Mouse (Mus musculus): ENCODE measurements around the gene Gm35315. TPM values are rescaled to one million over a fixed set of nuclear protein-coding genes. Genes with fewer than 3 reads are reported as not detected.
"Not testable (repeated sequence)": the region's sequence is repeated elsewhere in the genome, so short reads cannot be mapped to it uniquely, and the experiment has no call there.

Gm35315 gene
- polyA plus RNA-seq (2015; fragmentation: Nextera tagmentation; extraction: Ambion mirVana), result 1.7 and 1.8 TPM in 2 replicates

DNA sequence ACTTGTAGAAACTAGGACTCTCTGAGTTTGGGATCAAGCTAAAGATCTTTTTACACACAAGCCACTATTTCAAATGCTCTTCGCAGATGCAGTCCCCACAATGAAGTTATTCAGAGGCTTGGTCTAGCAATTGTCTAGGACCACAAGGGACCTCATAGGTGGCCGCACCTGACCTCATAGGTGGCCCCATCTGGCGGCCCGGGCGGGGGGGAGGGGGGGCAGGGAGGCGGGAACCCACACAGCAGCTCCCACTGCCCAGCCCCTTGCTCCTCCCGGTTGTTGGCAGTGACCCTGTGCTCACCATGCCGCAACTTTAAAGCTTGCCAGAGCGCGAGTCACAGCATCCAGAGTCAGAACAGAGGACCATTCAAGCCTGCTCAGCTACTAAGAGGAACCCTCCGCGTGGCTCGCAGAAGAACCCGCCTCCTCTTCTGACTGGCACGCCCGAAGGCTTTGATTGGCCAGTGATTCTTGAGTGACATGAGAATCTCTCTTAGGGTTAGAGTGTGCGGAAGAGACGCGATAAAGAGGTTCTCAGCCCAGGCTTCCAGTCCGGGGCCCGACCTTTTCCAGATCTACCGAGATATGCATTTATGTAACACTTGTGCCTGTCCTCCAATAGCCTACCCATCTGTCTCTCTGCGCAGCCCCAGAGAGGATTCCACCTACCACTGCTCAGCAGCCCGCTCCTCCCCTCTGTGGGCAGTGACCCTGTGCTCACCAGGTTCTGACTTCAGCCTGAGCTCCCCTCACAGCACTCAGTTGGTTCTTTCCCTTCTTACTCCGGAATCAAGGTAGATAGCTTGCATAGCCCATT, at the start of gene Gm35315:
Gm35315 (minus strand) TSS at position 391 of the 817 bp plus-strand sequence.
- Histone ChIP-seq H3K4me2 (replicated peaks) (peak within 1 kb of the TSS; percentile 82), H3K9me3 (no peaks in the 10 kb centered on the region), H3K36me3 (no peaks in the 10 kb centered on the region), H3K4me1 (replicated peaks) (no peaks in the 10 kb centered on the region), H3K9ac (peak within 1 kb of the TSS; percentile 48), H3K27ac (peak within 1 kb of the TSS; percentile 60; the same call in 1 of the 2 replicates), H3K4me3 (replicated peaks) (peak within 1 kb of the TSS; percentile 44), H3K27me3 (replicated peaks) (no peaks in the 10 kb centered on the region)
- peak; percentile 98 for ATAC-seq
- WGBS, result 1% methylated on average over 25 of the region's 25 CpGs

DNA sequence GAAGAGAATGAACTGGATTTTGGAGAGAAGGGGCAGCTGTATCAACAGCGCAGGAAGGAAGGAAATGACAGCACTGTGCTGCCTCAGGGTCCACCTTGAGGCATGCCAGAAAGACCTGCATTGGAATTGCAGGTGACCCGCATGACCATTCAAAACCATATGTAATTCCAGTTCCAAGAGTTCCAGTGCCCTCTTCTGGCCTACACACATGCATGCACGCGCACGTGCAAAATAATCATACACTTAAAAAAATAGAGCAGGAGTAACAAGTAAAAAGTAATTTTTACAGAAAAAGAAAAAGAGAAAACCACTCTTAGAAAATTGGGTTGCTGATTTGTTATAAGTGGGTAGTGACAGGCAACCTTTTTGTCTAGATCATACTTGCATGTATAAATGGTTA, 48.8 kb upstream of the Gm35315 start:
- H3K9me3 ChIP-seq, result no peaks in the 10 kb centered on the region
- H3K4me2 ChIP-seq (replicated peaks), result no peak overlapping the region
- no peak overlapping the region for H3K4me3 ChIP-seq (replicated peaks)
- H3K4me1 ChIP-seq (replicated peaks), result no peaks in the 10 kb centered on the region
- peaks cover 9% of the 10 kb centered on the region for H3K36me3 ChIP-seq
- H3K27me3 ChIP-seq (replicated peaks), result no peaks in the 10 kb centered on the region
- H3K9ac ChIP-seq, result no peak overlapping the region
- WGBS, result 83% methylated on average over 5 of the region's 5 CpGs
- no peak overlapping the region for H3K27ac ChIP-seq
- no peak for ATAC-seq

DNA sequence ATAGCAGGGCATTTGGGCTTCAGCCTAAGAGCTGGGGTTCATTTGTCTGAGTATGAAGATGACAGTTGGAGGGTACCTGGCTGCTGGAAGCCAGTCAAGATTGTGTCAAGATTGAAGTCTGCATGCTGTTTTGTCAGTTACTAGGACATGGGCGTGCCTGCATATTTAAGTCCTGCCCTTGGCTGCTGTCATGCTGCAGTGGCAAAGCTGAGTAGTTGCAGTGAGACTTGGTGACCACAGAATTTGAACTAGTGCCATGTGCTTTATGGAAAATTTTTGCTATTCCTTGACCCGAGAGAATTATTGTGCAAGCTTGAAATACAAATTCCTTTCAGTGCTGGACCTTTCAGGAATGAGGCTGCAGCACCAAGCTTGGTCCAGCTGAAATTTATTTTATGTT, 48.1 kb upstream of the Gm35315 start:
- H3K9ac ChIP-seq, result no peak overlapping the region
- H3K9me3 ChIP-seq, result no peaks in the 10 kb centered on the region
- WGBS, result 91% methylated on average over 2 of the region's 2 CpGs
- H3K4me2 ChIP-seq (replicated peaks), result no peak overlapping the region
- no peaks in the 10 kb centered on the region for H3K27me3 ChIP-seq (replicated peaks)
- no peaks in the 10 kb centered on the region for H3K4me1 ChIP-seq (replicated peaks)
- H3K4me3 ChIP-seq (replicated peaks), result no peak overlapping the region
- H3K36me3 ChIP-seq, result peaks cover 9% of the 10 kb centered on the region
- H3K27ac ChIP-seq, result no peak overlapping the region
- ATAC-seq, result no peak

DNA sequence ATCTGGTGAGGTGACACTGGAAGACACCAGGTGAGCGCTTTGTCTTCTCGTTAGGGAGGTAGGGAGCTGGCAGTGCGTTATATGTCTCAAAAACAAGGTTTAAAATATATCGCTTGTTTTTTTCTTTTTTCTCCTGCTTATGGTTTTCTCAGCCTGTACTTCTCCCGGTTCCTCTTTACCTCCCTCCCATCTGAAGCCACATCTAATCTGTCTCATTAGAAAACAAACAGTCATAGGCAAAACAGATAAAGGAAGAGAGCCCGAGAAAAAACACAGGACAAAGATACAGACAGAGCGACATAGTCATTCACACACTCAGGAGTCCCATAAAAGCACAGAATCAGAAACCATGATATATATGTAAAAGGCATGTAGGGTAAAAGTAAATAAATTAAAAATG, 46.2 kb upstream of the Gm35315 start:
- Histone ChIP-seq H3K36me3 (peaks cover 3% of the 10 kb centered on the region), H3K27ac (no peak overlapping the region), H3K9ac (no peak overlapping the region), H3K27me3 (replicated peaks) (no peaks in the 10 kb centered on the region), H3K4me1 (replicated peaks) (no peaks in the 10 kb centered on the region), H3K4me3 (replicated peaks) (no peak overlapping the region), H3K9me3 (no peaks in the 10 kb centered on the region), H3K4me2 (replicated peaks) (no peak overlapping the region)
- 91% methylated on average over 7 of the region's 7 CpGs for WGBS
- no peak for ATAC-seq

DNA sequence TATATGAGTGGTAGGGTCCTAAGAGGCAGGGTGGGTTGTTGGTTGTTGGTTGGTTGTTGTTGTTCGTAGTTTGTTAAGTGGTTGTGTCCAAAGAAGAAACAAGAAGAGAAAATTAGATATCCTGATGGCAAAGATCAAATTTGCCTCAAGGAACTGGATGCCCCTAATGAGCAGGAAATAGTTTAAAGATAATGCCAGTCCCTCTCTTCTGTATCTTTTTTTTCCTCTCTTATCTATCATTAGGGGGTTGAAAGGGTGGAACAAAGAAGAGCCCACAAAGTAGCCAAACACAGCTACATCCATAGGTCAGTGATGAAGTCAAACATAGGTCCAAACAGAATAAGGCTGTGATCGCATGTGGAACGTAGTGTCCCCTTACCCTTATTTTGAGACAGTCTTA, 45.1 kb upstream of the Gm35315 start:
- ATAC-seq, result no peak
- Histone ChIP-seq H3K9me3 (no peaks in the 10 kb centered on the region), H3K4me1 (replicated peaks) (no peaks in the 10 kb centered on the region), H3K4me2 (replicated peaks) (no peak overlapping the region), H3K9ac (no peak overlapping the region), H3K27ac (no peak overlapping the region), H3K36me3 (peaks cover 1% of the 10 kb centered on the region), H3K27me3 (replicated peaks) (no peaks in the 10 kb centered on the region), H3K4me3 (replicated peaks) (no peak overlapping the region)
- WGBS, result 90% methylated on average over 3 of the region's 3 CpGs

DNA sequence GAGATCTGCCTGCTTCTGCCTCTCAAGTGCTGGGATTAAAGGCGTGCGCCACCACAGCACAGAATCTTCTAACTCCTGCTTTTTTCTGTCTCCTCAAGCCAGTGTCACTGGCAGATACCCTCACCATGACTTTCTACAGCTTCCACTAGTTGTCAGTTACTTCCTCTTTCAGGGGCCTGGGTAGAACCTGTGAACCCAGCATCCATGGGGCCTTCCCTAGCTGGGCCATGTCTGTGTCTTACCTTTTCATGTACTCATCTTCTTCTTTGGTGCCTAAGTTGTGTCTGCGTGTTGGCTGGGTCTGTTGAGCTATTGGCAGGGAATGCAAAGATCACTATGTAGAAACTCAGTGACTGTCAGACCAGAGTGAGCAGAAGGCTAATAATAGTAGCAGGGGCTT, 43.6 kb upstream of the Gm35315 start:
- Histone ChIP-seq H3K9ac (no peak overlapping the region), H3K27me3 (replicated peaks) (no peaks in the 10 kb centered on the region), H3K4me3 (replicated peaks) (no peak overlapping the region), H3K27ac (no peak overlapping the region), H3K4me1 (replicated peaks) (no peaks in the 10 kb centered on the region), H3K9me3 (no peaks in the 10 kb centered on the region), H3K36me3 (no peaks in the 10 kb centered on the region), H3K4me2 (replicated peaks) (no peak overlapping the region)
- WGBS, result 98% methylated on average over 3 of the region's 3 CpGs
- ATAC-seq, result no peak

DNA sequence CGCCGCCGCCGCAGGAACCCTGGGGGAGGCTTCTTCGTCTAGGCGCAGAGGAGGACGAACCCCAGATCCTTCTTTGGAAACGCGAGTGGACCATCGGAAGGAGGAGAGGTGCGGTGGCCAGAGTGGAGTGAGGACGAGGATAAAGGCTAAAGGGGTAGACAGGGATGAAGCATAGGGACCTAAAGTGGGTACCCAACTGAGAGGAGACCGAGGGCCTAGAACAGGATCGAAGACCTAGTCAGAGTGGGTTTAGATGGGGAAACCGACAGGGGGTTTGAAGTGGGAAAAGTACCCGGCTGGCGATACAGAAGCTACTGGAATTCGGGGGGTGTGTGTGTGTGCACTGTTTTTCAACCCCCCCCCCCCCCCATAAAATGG, 41.9 kb upstream of the Gm35315 start:
- Histone ChIP-seq H3K9ac (peak overlapping the region; percentile 75), H3K27me3 (replicated peaks) (no peaks in the 10 kb centered on the region), H3K4me2 (replicated peaks) (peak overlapping the region; percentile 76), H3K9me3 (no peaks in the 10 kb centered on the region), H3K4me1 (replicated peaks) (no peaks in the 10 kb centered on the region), H3K27ac (peak overlapping the region; percentile 70), H3K36me3 (no peaks in the 10 kb centered on the region), H3K4me3 (replicated peaks) (peak overlapping the region; percentile 87)
- ATAC-seq, result peak; percentile 59
- 5% methylated on average over 18 of the region's 18 CpGs for WGBS

DNA sequence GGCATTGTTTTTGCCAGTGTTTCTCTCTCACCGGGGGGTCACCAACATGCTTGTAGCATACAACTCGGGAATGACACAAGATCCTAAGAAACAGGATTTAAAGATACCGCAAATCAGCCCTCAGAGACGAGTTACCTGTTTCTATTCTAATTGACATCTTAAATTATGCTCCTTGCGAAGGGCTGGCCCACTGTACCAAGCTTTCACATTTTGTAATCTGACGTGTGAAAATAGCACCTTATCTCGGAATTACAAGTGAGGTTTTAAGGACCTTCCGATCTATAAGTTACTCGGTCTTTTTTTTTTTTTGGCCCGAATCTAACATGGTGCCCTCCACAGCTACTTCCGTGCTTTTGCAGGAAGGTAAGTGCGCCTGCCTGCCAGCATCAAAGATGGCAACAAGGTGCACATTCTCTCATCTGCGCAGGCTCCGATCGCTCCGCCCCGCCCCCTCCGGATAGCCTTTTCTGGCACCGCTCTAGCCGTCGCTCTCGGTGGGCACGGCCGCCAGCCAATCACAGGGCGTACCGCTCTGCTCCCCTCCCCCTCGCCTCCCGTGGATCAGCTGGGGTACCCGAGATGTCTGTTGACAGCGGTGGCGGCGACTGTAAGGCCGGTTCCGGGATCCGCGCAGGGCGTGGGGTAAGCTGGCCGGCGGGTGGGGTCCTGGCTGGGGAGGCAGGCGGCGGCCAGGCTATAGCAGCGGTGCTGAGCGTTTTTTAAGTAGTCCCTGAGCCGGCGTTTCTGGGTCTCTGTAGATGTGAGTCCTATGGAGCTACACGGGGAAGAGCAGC, 41.3 kb upstream of the Gm35315 start, which contains the start of gene Chfr:
Chfr (plus strand) TSS at position 550 of the 794 bp plus-strand sequence.
- Histone ChIP-seq H3K4me3 (replicated peaks) (peak within 1 kb of the TSS; percentile 87), H3K9me3 (no peaks in the 10 kb centered on the region), H3K27me3 (replicated peaks) (no peaks in the 10 kb centered on the region), H3K9ac (peak within 1 kb of the TSS; percentile 75), H3K27ac (peak within 1 kb of the TSS; percentile 70), H3K4me2 (replicated peaks) (peak within 1 kb of the TSS; percentile 76), H3K36me3 (no peaks in the 10 kb centered on the region), H3K4me1 (replicated peaks) (no peaks in the 10 kb centered on the region)
- peak; percentile 100 for ATAC-seq
- WGBS, result 4% methylated on average over 46 of the region's 46 CpGs

DNA sequence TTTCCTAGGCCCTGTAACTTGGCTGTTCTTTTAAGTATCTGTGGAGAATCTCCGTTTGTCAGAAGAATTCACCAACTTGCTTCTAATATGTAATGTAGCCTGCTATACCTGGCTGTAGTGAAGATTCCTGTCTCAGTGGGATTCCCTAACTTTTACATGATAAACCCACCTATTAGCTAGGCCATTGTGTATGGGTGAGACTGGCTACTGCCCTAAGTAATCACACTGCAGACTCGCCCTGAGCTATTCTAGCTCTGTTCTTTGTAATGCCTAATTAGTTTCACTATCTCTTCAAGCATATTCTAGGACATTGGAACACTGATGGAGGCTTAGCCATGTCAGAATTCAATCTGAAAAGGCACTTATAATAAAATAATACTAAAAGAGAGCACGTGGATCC, 28.2 kb upstream of the Gm35315 start:
- H3K36me3 ChIP-seq; H3K4me3 ChIP-seq (replicated peaks); H3K27me3 ChIP-seq (replicated peaks); H3K9ac ChIP-seq; ATAC-seq; H3K9me3 ChIP-seq; H3K4me1 ChIP-seq (replicated peaks); H3K27ac ChIP-seq; H3K4me2 ChIP-seq (replicated peaks): not testable (repeated sequence)
- 83% methylated on average over 3 of the region's 3 CpGs for WGBS

DNA sequence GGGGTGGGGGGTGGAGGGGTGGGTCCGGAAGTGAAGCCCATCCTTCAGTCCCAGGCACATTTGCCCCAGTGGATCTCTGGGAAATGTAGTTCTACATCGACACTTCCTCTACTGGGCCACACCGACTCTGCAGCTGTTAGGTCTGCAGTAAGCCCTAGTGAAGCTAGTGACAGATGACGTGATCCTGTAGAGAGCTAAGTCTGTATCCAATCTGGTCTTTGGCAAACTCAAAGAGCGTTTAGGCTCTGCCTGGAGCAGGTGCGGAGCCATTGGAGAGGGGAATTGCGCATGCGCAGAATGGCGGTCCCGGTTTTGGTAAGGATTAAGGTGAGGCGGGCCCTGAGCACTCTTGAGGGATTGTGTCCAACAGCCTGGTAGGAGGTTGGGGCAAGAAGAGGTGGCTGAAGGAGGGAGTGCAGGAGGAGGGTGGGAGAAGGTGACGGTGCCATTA, 15.8 kb upstream of the Gm35315 start, which contains the start of gene Zfp605:
Zfp605 (plus strand) TSS at position 102 of the 451 bp plus-strand sequence.
- H3K9me3 ChIP-seq, result no peaks in the 10 kb centered on the region
- peaks cover 14% of the 10 kb centered on the region for H3K36me3 ChIP-seq
- H3K27me3 ChIP-seq (replicated peaks), result no peaks in the 10 kb centered on the region
- under 1% methylated on average over 12 of the region's 12 CpGs for WGBS
- H3K4me1 ChIP-seq (replicated peaks), result peaks cover 13% of the 10 kb centered on the region
- H3K4me3 ChIP-seq (replicated peaks), result peak within 1 kb of the TSS; percentile 63
- peak within 1 kb of the TSS; percentile 63 for H3K9ac ChIP-seq
- H3K27ac ChIP-seq, result peak within 1 kb of the TSS; percentile 82
- peak; percentile 37 for ATAC-seq
- H3K4me2 ChIP-seq (replicated peaks), result peak within 1 kb of the TSS; percentile 71

DNA sequence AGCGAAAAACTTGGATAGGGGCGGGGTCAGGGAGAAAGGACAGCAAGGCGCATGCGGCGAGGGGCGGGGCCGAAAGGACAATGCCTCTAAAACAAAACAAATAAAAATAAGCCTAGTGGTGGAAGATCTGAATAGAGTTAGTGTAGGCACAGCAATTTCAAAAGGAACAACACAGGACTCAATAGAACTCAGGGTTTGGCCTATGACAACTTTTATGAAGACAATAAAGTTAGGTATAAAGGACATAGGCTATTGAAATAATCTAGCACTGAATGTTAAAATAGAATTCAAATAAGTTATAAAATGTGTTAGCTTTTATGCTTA, 14.0 kb upstream of the Gm35315 start:
- Histone ChIP-seq H3K9me3 (no peaks in the 10 kb centered on the region), H3K4me1 (replicated peaks) (peaks cover 13% of the 10 kb centered on the region), H3K9ac (no peak overlapping the region), H3K27me3 (replicated peaks) (no peaks in the 10 kb centered on the region), H3K36me3 (peaks cover 31% of the 10 kb centered on the region), H3K27ac (peak overlapping the region; percentile 99), H3K4me2 (replicated peaks) (peak overlapping the region; percentile 90), H3K4me3 (replicated peaks) (peak overlapping the region; percentile 79)
- under 1% methylated on average over 7 of the region's 7 CpGs for WGBS
- no peak for ATAC-seq

DNA sequence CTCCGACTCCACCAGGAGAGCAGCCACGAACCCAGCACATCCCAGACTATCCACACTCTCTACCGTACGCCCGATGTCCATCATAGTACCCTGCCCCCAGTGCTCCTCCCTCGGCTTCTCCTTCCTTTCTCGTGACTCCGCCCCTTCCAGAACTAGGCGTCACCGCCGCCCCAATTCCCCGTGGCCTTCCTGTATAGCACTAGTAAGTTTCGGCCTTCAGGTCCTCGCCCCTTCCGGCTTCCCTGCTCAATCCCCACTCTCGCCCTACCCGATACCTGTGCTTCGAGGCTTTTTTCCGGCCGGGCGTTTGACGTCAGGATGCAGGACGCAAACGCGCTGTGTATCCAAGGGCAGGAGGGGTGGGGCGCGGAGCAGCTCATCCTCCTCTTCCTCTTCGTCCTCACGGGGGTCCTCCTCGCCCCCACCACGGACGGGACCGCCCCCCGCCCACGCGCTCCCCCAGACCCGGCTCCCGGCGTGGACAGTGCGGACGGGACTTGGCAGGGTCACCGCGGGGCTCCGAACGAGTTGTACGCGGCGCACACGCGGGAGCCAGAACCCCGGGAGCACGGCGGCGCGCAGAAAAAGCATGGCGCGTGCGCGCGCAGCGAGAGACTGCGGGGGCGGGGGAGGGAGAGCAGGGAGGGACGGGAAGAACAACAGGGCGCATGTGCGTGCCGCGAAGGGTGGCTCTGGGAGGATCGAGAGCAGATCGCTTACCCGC, 13.5 kb upstream of the Gm35315 start, which contains the start of gene Gtpbp6:
Gtpbp6 (minus strand) TSS at position 617 of the 724 bp plus-strand sequence.
- Histone ChIP-seq H3K4me2 (replicated peaks) (peak within 1 kb of the TSS; percentile 90), H3K27ac (peak within 1 kb of the TSS; percentile 99)
- WGBS, result under 1% methylated on average over 71 of the region's 71 CpGs

More for the DNA sequence above, 13.5 kb upstream of the Gm35315 start, which contains the start of gene Gtpbp6:
- no peaks in the 10 kb centered on the region for H3K9me3 ChIP-seq
- H3K27me3 ChIP-seq (replicated peaks), result no peaks in the 10 kb centered on the region
- H3K36me3 ChIP-seq, result peaks cover 36% of the 10 kb centered on the region
- peak within 1 kb of the TSS; percentile 85 for H3K9ac ChIP-seq
- H3K4me1 ChIP-seq (replicated peaks), result peaks cover 13% of the 10 kb centered on the region
- H3K4me3 ChIP-seq (replicated peaks), result peak within 1 kb of the TSS; percentile 79
- peak; percentile 91 for ATAC-seq
